Mouse (Mus musculus): Measurements from ENCODE around the gene Guca1a. TPM values are rescaled to one million over a fixed set of nuclear protein-coding genes. Genes with fewer than 3 reads are reported as not detected.
"Not testable (repeated sequence)": the region's sequence is repeated elsewhere in the genome, so short reads cannot be mapped to it uniquely, and the experiment has no call there.

The Guca1a gene
- polyA plus RNA-seq, 1 experiment from 2014 or later: 6.6 TPM

DNA sequence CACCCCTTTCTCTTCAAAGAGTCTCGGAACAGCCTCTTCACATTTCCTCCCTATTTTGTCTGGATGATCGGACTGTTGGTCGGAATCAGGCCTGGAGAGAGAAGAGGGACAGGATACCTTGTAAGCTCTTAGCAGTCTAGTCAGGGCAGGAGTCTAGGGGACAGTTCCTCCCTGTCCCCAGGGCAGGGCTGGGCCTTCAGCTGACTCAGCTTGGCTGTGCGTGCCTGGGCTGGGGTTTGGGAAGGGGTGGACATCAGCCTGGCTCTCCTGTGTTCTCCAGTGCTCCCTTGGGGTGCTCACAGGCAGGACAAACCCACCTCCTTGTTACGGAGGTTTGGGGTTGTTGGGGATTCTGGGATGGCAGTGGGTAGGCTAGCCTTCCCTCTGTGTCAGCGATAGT lies 38.2 kb upstream of the Guca1a start:
- ATAC-seq (ENCODE audit: insufficient number of reproducible peaks, low FRiP score, low TSS enrichment, low read depth): no peak
- WGBS: 59% methylated on average over 6 of the region's 6 CpGs
- Histone ChIP-seq H3K27ac (replicated peaks) (no peak overlapping the region), H3K27me3 (peaks cover 20% of the 10 kb centered on the region), H3K9ac (no peak overlapping the region), H3K4me1 (peaks cover 33% of the 10 kb centered on the region), H3K9me3 (replicated peaks) (no peaks in the 10 kb centered on the region), H3K36me3 (no peaks in the 10 kb centered on the region), H3K4me2 (replicated peaks) (peak overlapping the region; percentile 85), H3K4me3 (replicated peaks) (peak overlapping the region; percentile 47)

DNA sequence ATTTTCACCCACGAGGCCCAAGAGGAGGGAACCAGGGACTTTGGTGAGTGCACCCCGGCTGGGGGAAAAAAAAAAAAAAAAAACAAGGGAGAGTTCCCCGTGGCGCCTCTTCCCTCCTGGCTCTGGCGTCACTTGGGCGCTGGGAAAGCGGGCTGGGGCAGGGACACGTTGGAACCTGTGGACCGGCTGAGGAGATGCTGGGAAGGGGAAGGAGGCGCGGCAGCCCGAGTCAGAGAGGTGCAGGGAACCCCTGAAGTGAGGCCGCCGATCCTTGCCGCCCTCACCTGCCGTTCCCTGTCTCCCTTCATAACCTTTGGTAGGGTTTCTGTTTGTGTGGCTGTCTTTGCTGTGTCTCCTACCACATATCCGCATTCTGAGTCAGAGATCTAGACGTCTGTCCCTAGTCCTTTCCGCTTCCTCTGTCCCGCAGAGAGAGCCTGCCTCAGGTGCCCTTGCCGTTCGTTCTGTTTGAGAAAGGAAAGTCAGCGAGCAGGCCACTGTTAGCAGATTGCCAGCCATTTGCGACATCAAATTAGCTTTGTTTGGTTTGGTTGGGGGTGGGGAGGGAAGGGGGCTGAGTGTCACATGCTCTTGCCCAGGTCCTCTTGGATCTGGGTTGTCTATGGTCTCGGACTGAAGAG lies 36.6 kb upstream of the Guca1a start, which contains the start of gene 1700001C19Rik:
TSS of gene 1700001C19Rik (minus strand) at position 470 of the 641 bp plus-strand sequence.
- peak within 1 kb of the TSS; percentile 85 for H3K4me2 ChIP-seq (replicated peaks)
- peaks cover 20% of the 10 kb centered on the region for H3K27me3 ChIP-seq
- 0 out of 2 replicates have a peak within 1 kb of the TSS, but pooled peaks have one; percentile 4 for H3K9ac ChIP-seq
- H3K4me3 ChIP-seq (replicated peaks): peak within 1 kb of the TSS; percentile 47
- peaks cover 33% of the 10 kb centered on the region for H3K4me1 ChIP-seq
- ATAC-seq (ENCODE audit: insufficient number of reproducible peaks, low FRiP score, low TSS enrichment, low read depth): no peak; the same call in 1 of the 2 replicates
- 3% methylated on average over 25 of the region's 25 CpGs for WGBS
- no peaks in the 10 kb centered on the region for H3K9me3 ChIP-seq (replicated peaks)
- peak within 1 kb of the TSS; percentile 81 for H3K27ac ChIP-seq (replicated peaks)
- no peaks in the 10 kb centered on the region for H3K36me3 ChIP-seq

DNA sequence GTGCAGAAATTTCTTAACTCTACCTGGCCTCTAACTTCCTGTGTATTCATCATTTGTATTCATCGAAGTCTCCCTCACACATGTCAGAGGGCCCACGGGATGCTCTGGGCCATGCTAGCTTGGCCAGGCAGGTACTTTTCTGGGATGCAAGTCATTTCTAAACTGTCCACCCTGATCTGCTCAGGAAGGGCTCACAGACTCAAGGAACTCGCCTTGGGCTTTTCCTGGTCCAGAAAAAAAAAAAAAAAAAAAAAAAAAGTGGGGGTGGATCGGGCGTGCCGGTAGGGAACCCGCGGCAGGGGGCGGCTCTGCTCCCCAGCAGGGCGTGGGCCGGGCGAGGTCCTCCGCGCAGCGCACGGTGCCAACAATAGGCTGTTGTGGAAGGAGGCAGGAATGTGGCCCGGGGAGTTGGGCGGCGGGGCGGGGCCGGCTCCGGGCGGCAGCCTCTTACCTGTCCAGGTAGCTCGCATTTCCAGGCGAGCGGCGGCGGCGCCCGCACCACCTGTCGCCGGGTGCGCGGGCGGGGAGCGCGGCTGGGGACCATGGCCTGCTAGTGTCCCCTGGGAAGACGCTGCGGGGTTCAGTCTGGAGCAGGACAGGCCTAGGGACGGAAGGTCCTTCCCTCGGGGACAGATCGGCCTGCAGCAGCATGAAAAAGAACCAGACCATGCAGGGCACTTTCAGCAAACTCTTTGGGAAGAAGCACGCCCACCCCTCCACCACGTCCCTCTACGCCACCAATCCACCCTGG lies 35.9 kb upstream of the Guca1a start, which contains the start of gene AI661453:
TSS of gene AI661453 (plus strand) at position 460 of the 751 bp plus-strand sequence.
- Histone ChIP-seq H3K36me3 (no peaks in the 10 kb centered on the region), H3K4me2 (replicated peaks) (peak within 1 kb of the TSS; percentile 85), H3K27ac (replicated peaks) (peak within 1 kb of the TSS; percentile 81), H3K27me3 (peaks cover 20% of the 10 kb centered on the region), H3K9me3 (replicated peaks) (no peaks in the 10 kb centered on the region), H3K4me3 (replicated peaks) (peak within 1 kb of the TSS; percentile 47), H3K9ac (0 out of 2 replicates have a peak within 1 kb of the TSS, but pooled peaks have one; percentile 4), H3K4me1 (peaks cover 33% of the 10 kb centered on the region)
- 1% methylated on average over 45 of the region's 45 CpGs for WGBS
- peak; percentile 63 for ATAC-seq (ENCODE audit: insufficient number of reproducible peaks, low FRiP score, low TSS enrichment, low read depth)

- 64% methylated on average over 5 of the region's 5 CpGs for WGBS
- no peak overlapping the region for H3K4me2 ChIP-seq (replicated peaks)
- no peaks in the 10 kb centered on the region for H3K9me3 ChIP-seq (replicated peaks)
- H3K4me3 ChIP-seq (replicated peaks): no peak overlapping the region
- H3K4me1 ChIP-seq: peaks cover 5% of the 10 kb centered on the region; the same call in 1 of the 2 replicates
- H3K9ac ChIP-seq: no peak overlapping the region
- no peak for ATAC-seq (ENCODE audit: insufficient number of reproducible peaks, low FRiP score, low TSS enrichment, low read depth)
- no peaks in the 10 kb centered on the region for H3K27me3 ChIP-seq
- H3K36me3 ChIP-seq: no peaks in the 10 kb centered on the region
- no peak overlapping the region for H3K27ac ChIP-seq (replicated peaks)
Measured at GRCm38 (mm10) chr17:47430815-47431214, 30.4 kb upstream of the Guca1a start.

DNA sequence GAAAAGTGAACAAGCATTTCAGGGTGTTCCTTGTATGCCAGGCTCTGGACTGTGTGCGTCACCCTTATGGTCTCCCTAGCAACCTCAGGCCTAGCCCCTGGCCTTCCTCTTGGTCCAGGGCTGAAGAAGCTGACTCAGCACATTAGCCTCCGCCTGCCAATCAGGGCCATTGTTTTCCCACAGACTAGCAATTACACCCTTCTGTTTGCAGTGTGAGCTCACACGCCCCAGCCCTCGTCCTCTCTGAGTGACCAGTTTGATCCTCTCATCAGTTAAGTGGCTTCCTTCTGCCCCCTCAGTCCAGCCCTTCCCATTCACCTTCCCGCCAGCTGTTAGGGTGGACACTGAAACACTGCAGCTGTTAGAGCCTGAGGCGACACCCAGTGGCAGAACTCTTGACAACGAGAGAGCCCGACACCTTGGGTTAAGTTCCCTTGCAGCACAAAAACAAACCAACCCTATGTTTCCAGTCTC lies 28.5 kb upstream of the Guca1a start:
- 16% methylated on average over 8 of the region's 8 CpGs for WGBS
- Histone ChIP-seq H3K27me3 (no peaks in the 10 kb centered on the region), H3K4me2 (replicated peaks) (no peak overlapping the region), H3K4me1 (peaks cover 5% of the 10 kb centered on the region; the same call in 1 of the 2 replicates), H3K9me3 (replicated peaks) (no peaks in the 10 kb centered on the region), H3K9ac (no peak overlapping the region), H3K27ac (replicated peaks) (no peak overlapping the region), H3K4me3 (replicated peaks) (no peak overlapping the region), H3K36me3 (no peaks in the 10 kb centered on the region)
- ATAC-seq (ENCODE audit: insufficient number of reproducible peaks, low FRiP score, low TSS enrichment, low read depth): no peak

DNA sequence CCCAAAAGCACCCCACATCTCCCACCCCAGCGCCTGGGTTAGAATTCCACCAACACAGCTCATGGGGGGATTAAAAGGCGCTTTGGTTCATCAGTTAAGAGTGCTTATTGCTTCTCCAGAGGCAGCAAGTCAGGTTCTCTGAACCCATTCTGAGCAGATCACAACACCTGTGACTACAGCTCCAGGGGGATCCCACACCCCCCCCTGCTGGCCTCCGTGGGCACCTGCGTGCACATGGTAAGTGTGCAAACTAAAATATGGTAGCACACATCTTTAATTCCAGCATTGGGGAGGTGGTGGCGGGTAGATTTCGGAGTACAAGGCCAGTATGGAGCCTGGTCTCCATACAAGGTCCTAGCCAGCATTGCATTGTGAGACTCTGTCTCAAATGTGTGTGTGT lies 26.9 kb upstream of the Guca1a start:
- no peak for ATAC-seq (ENCODE audit: insufficient number of reproducible peaks, low FRiP score, low TSS enrichment, low read depth)
- no peak overlapping the region for H3K4me2 ChIP-seq (replicated peaks)
- peaks cover 5% of the 10 kb centered on the region; the same call in 1 of the 2 replicates for H3K4me1 ChIP-seq
- H3K9ac ChIP-seq: no peak overlapping the region
- H3K9me3 ChIP-seq (replicated peaks): no peaks in the 10 kb centered on the region
- no peak overlapping the region for H3K4me3 ChIP-seq (replicated peaks)
- 75% methylated on average over 6 of the region's 6 CpGs for WGBS
- no peaks in the 10 kb centered on the region for H3K36me3 ChIP-seq
- no peaks in the 10 kb centered on the region for H3K27me3 ChIP-seq
- no peak overlapping the region for H3K27ac ChIP-seq (replicated peaks)

DNA sequence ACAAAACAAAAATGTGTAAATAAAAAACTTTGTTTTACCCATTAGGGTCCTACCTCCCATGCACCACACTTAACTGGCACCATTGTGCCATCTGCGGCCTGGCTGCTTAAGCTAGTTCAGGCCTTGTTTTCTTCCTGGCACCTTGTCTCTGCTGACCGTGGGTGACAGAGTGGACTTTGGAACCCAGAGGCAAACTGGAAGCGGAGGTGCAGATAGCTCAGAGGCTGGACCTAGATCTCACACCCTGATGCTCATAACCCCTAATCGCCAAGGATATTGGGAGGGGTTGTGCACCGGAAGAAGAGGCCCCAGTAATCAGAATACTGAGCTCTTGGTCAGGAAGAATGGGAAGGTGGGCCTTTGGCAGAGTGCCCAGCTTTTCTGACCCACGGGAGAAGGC lies 23.8 kb upstream of the Guca1a start:
- Histone ChIP-seq H3K4me1 (peaks cover 5% of the 10 kb centered on the region; the same call in 1 of the 2 replicates), H3K4me3 (replicated peaks) (no peak overlapping the region), H3K9me3 (replicated peaks) (no peaks in the 10 kb centered on the region), H3K36me3 (no peaks in the 10 kb centered on the region), H3K9ac (no peak overlapping the region), H3K4me2 (replicated peaks) (no peak overlapping the region), H3K27ac (replicated peaks) (no peak overlapping the region), H3K27me3 (no peaks in the 10 kb centered on the region)
- 79% methylated on average over 6 of the region's 6 CpGs for WGBS
- ATAC-seq (ENCODE audit: insufficient number of reproducible peaks, low FRiP score, low TSS enrichment, low read depth): no peak

DNA sequence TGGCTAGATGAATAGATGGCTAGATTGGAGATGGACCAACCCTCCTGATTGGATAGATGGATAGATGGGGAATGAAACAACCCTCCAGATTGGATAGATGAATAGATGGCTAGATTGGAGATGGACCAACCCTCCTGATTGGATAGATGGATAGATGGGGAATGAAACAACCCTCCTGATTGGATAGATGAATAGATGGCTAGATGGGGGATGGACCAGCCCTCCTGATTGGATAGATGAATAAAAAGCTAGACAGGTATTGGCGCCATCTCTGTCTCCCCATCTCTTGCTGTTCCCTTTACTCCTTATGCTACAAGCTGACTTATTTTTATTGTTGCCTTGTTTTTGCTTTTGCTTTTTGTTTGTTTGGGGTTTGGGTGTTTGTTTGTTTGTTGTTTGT lies 22.2 kb upstream of the Guca1a start:
- H3K4me3 ChIP-seq (replicated peaks); H3K27ac ChIP-seq (replicated peaks); H3K4me1 ChIP-seq; ATAC-seq (ENCODE audit: insufficient number of reproducible peaks, low FRiP score, low TSS enrichment, low read depth); H3K36me3 ChIP-seq; H3K9me3 ChIP-seq (replicated peaks); H3K4me2 ChIP-seq (replicated peaks); H3K27me3 ChIP-seq; H3K9ac ChIP-seq: not testable (repeated sequence)
- 87% methylated on average over 1 of the region's 1 CpGs for WGBS

DNA sequence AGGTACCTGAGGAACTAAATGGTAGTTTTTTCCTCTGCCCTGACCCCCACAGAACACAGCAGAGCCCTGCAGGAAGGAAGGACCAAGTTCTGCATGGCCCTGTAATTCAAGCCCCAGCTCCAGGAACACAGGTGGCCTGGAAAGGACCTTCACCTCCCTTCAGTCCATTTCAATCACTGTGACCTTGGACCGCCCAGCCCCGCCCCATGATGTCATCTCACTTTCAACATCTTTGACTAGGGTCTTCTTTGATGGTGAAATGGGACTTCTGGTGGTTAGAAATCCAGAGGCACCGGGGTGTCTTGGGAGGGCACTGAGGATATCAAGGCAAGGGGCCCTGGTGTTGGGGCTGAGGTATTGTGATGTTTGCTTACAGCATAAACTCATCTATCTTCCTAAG lies 21.2 kb upstream of the Guca1a start:
- no peak for ATAC-seq (ENCODE audit: insufficient number of reproducible peaks, low FRiP score, low TSS enrichment, low read depth)
- WGBS: 79% methylated on average over 3 of the region's 3 CpGs
- Histone ChIP-seq H3K9me3 (replicated peaks) (no peaks in the 10 kb centered on the region), H3K9ac (no peak overlapping the region), H3K27ac (replicated peaks) (no peak overlapping the region), H3K4me2 (replicated peaks) (no peak overlapping the region), H3K36me3 (no peaks in the 10 kb centered on the region), H3K4me1 (no peaks in the 10 kb centered on the region), H3K27me3 (no peaks in the 10 kb centered on the region), H3K4me3 (replicated peaks) (no peak overlapping the region)

- H3K4me2 ChIP-seq (replicated peaks): no peak overlapping the region
- WGBS: 60% methylated on average over 2 of the region's 2 CpGs
Measured at GRCm38 (mm10) chr17:47420195-47420594, 19.8 kb upstream of the Guca1a start.

More at GRCm38 (mm10) chr17:47420195-47420594, 19.8 kb upstream of the Guca1a start:
- Histone ChIP-seq H3K9me3 (replicated peaks) (no peaks in the 10 kb centered on the region), H3K9ac (no peak overlapping the region), H3K27ac (replicated peaks) (no peak overlapping the region), H3K36me3 (no peaks in the 10 kb centered on the region), H3K27me3 (no peaks in the 10 kb centered on the region), H3K4me3 (replicated peaks) (no peak overlapping the region), H3K4me1 (no peaks in the 10 kb centered on the region)
- no peak for ATAC-seq (ENCODE audit: insufficient number of reproducible peaks, low FRiP score, low TSS enrichment, low read depth)

All from embryonic facial prominence, embryonic 15.5 days (tissue).